Mouse (Mus musculus) heart, postnatal 4 days (tissue): Measurements from ENCODE around the gene 1700113H08Rik. TPM values are rescaled to one million over a fixed set of nuclear protein-coding genes. Genes with fewer than 3 reads are reported as not detected.

Source experiments
- DNase-seq: peaks from one replicate; pipeline ENCODE4 v3.0.0; 2021
- total RNA-seq, 2 experiments: library from RNA; stranded (reverse); gene quantifications; 2 replicates each; pipeline ENCODE4 v1.2.3; 2021

1700113H08Rik gene
- total RNA-seq, 2 experiments from 2014 or later, result not detected

GRCm38 (mm10) chr10:87211046-87211445 is 153.2 kb downstream of the 1700113H08Rik start:
- DNase-seq, result no peak

DNA sequence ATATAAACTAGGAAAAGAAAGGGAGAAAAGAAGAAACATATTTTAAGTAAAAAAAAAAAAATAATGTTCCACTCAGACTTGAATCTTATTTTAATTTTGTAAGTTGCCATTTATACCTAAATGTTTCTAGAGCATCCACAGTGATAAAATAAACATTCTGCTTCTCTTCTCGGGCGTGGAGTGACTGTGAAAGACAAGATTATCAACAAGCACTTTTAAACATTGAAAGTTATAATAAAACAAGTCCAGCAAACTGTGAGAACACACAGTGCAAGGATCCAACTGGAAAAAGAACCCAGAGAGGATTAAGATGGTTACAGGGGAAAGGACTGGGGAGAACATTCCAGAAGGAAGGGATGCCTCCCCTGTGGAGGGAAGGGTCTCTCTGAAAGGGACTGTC is 155.0 kb downstream of the 1700113H08Rik start:
- DNase-seq, result no peak

- no peak for DNase-seq
Observed at GRCm38 (mm10) chr10:87230071-87230910, 172.4 kb downstream of the 1700113H08Rik start.

- DNase-seq, result no peak
Observed at GRCm38 (mm10) chr10:87239332-87240008, 181.6 kb downstream of the 1700113H08Rik start.

DNA sequence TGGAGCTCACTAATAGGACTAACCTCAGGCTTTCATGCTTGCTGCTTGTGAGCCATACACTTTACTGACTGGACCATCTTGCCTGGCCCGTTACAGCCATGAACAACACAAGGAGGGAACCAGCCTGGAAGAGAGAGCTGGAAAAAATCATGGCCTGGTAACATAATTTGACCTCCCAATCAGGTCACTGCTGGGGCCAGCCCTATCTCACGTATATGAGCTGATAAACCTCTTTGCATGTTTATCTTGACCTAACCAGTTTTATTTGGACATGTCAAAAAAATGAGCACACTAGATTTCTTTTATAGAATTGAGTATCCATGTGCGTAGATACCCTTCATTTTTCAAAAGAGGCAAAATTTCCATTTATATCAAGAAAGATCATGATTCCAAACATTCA is 213.9 kb downstream of the 1700113H08Rik start:
- no peak for DNase-seq

- DNase-seq, result no peak
Observed at GRCm38 (mm10) chr10:87272133-87272622, 214.3 kb downstream of the 1700113H08Rik start.

DNA sequence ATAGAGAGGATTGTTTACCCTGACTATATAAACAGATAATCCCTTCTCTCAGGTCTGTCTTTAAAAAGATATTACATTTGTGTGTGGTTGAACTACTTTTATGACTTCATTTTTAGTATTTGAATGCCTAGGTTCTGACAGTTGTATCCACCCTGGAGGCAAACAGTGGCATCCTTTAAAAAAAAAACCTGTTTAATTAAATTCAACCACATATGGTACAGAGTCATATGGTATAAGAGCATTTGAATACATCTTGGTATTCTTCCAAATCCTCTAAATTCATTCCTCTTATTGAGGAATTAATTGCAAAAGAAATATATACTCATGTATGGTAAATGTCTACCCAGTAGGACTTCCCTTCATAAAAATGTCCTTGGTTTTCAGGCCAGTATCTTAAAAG is 217.2 kb downstream of the 1700113H08Rik start:
- no peak for DNase-seq

Other genes with a start within 250 kb of the 1700113H08Rik start
- gene Stab2, start 50.0 kb upstream of the 1700113H08Rik start, total RNA-seq, result under 1 TPM; 0.12 to 0.25 TPM